Mouse (Mus musculus) intestine, embryonic 16.5 days (tissue): ENCODE data around the gene Dio3. TPM values are rescaled to one million over a fixed set of nuclear protein-coding genes. Genes with fewer than 3 reads are reported as not detected.
A peak's percentile ranks its signal among the peaks of the same experiment; 100 is the strongest.

ENCODE experiments used
- ATAC-seq: fragments of 200-750 bp; cut with Nextera tagmentation; 2 replicates; pipeline ENCODE4 v1.8.0; 2017; ENCODE audit warnings: moderate TSS enrichment, moderate library complexity
- H3K27ac ChIP-seq: fragments of 300-500 bp; sonication (generic); 2 replicates; pipeline ENCODE4 v1.5.1; 2014; ENCODE audit warnings: mild to moderate bottlenecking, low read length
- H3K27me3 ChIP-seq: fragments of 300-500 bp; sonication (generic); replicated peaks from 2 replicates; pipeline ENCODE4 v1.6.1; 2014; ENCODE audit warnings: low read length, control low read depth, mixed read lengths; ENCODE audit not compliant: control insufficient read depth, insufficient read depth
- H3K36me3 ChIP-seq: fragments of 300-500 bp; sonication (generic); 2 replicates; pipeline ENCODE4 v1.6.1; 2014; ENCODE audit warnings: low read length, control low read depth; ENCODE audit not compliant: control insufficient read depth, insufficient read depth
- H3K4me1 ChIP-seq: fragments of 300-500 bp; sonication (generic); 2 replicates; pipeline ENCODE4 v1.6.1; 2014; ENCODE audit warnings: low read length, control low read depth, mixed read lengths; ENCODE audit not compliant: control insufficient read depth, insufficient read depth
- H3K4me2 ChIP-seq: fragments of 300-500 bp; sonication (generic); 2 replicates; pipeline ENCODE4 v1.6.1; 2014; ENCODE audit warnings: low read depth, low read length, control low read depth
- H3K4me3 ChIP-seq: fragments of 300-500 bp; sonication (generic); 2 replicates; pipeline ENCODE4 v1.5.1; 2014; ENCODE audit warnings: mild to moderate bottlenecking, low read length
- H3K9ac ChIP-seq: fragments of 300-500 bp; sonication (generic); 2 replicates; pipeline ENCODE4 v1.6.1; 2014; ENCODE audit warnings: low read depth, low read length
- H3K9me3 ChIP-seq: fragments of 300-500 bp; sonication (generic); 2 replicates; pipeline ENCODE4 v1.6.1; 2016; ENCODE audit warnings: low read length, control low read depth; ENCODE audit not compliant: control insufficient read depth
- WGBS: fragments of 180-500 bp; shearing (Covaris S2); extraction: QIAGEN DNeasy Blood & Tissue Kit; methylation state at CpG from one replicate; pipeline ENCODE4 v1.1.7; 2014; 5-methylcytosine and 5-hydroxymethylcytosine counted together
- microRNA-seq: library from miRNA; unstranded; fragments of <30 nt; microRNA quantifications from one replicate; pipeline ENCODE4, GENCODE M21; 2016
- polyA plus RNA-seq: library from polyadenylated mRNA; unstranded; fragments of >200 nt; fragmentation: Nextera tagmentation; extraction: Ambion mirVana; gene quantifications from 2 replicates; pipeline ENCODE4 v1.2.1, GENCODE M21; 2015

Gene Dio3
- polyA plus RNA-seq, 1 experiment from 2014 or later, result 0.82 TPM

DNA sequence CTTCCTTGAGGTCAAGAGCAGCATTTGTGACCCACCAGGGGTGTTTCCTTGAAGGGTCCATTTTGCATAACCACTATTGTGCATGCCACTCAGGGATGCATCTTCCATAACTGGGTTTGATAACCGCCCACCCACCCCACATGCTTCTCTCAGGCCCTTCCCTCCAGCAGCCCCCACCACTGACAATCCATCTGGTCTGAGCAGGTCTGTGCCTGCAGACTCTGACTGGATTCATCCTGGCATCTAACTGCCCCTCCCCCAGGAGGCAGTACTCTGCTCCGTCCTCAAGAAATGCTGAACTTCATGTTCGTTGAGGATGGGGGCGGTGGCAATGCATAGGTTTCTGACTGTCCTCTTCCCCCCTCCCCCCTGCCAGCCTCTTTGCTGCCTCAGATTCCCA is 4.9 kb downstream of the Dio3 start:
- H3K4me2 ChIP-seq, result no peak overlapping the region
- no peak for ATAC-seq
- H3K4me3 ChIP-seq, result no peak overlapping the region
- H3K36me3 ChIP-seq, result no peaks in the 10 kb centered on the region
- peaks cover 4% of the 10 kb centered on the region for H3K4me1 ChIP-seq
- no peaks in the 10 kb centered on the region for H3K9me3 ChIP-seq
- H3K27ac ChIP-seq, result no peak overlapping the region
- no peak overlapping the region for H3K9ac ChIP-seq
- H3K27me3 ChIP-seq, result peaks cover 55% of the 10 kb centered on the region
- WGBS, result 27% methylated on average over 4 of the region's 4 CpGs

DNA sequence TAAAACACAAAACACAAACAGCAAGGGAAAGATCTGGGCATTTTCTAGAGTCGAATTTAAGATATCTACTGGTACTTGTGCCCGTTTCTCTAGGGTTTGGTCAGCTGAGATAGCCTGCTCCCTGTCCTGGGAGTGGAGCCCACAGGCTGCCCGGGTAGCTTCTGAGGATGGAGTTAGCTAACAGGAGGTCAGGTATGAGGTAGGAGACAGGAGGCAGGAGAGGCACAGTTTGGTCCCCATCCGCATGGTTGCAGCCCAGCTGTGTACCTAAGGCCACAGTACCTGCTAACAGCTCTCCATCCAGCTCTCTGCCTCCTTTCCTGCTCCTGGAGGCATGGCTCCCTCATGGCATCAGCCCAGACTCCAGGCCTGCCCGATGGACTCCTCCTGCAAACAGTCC is 13.9 kb downstream of the Dio3 start:
- no peak for ATAC-seq
- whole genome bisulfite sequencing, result 82% methylated on average over 5 of the region's 5 CpGs
- H3K27me3 ChIP-seq, result 0 out of 2 replicates have a peak, but pooled peaks cover 3% of the 10 kb centered on the region
- H3K4me1 ChIP-seq, result no peaks in the 10 kb centered on the region
- H3K27ac ChIP-seq, result no peak overlapping the region
- no peak overlapping the region for H3K4me3 ChIP-seq
- H3K9me3 ChIP-seq, result no peaks in the 10 kb centered on the region
- no peak overlapping the region for H3K4me2 ChIP-seq
- H3K9ac ChIP-seq, result no peak overlapping the region
- no peaks in the 10 kb centered on the region for H3K36me3 ChIP-seq

DNA sequence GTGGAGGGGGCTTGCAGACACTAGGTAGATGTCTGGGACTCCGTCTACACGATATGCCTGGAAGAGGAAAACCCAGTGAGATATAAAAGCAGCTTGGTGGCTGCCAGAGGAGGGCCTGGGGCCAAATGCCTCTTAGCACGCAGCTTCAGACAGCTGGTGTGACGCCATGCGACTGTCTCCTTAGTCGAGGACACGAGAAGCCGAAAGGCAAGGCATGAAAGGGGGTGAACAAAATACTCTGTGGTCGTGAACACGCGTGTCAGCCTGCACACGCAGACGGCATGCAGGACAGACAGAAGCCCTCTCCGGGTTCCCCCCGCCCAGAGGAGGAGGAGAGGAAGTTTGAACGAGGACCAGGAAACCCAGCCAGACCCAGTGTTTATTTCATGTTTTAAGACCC is 16.0 kb downstream of the Dio3 start:
- no peaks in the 10 kb centered on the region for H3K36me3 ChIP-seq
- H3K4me3 ChIP-seq, result no peak overlapping the region
- H3K4me2 ChIP-seq, result peak overlapping the region; percentile 26; the same call in 1 of the 2 replicates
- no peak overlapping the region for H3K9ac ChIP-seq
- 63% methylated on average over 16 of the region's 16 CpGs for WGBS
- no peaks in the 10 kb centered on the region for H3K4me1 ChIP-seq
- 0 out of 2 replicates have a peak, but pooled peaks cover 3% of the 10 kb centered on the region for H3K27me3 ChIP-seq
- no peak for ATAC-seq
- no peak overlapping the region for H3K27ac ChIP-seq
- H3K9me3 ChIP-seq, result no peaks in the 10 kb centered on the region

DNA sequence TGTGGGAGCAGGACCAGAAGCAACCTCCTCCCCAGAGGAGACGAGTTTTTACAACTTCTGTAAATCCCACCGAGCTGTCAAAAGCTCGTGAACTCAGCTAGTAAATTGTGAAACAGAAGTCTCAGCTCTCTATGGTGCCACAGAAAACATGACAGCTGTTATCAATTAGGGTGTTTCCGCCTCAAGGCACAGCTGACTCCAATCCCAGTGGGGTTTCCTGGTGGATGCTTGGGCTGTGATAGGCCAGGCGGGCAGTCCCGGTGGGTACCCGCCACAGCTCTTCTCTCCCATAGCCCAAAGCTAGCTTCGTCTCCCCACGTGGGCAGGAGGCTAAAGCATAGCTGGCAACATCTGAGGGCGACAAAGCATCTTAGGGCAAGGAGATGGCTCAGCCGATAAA is 19.8 kb downstream of the Dio3 start:
- no peak overlapping the region for H3K4me2 ChIP-seq
- no peaks in the 10 kb centered on the region for H3K36me3 ChIP-seq
- H3K4me1 ChIP-seq, result no peaks in the 10 kb centered on the region
- no peak overlapping the region for H3K9ac ChIP-seq
- H3K9me3 ChIP-seq, result no peaks in the 10 kb centered on the region
- no peak overlapping the region for H3K27ac ChIP-seq
- no peaks in the 10 kb centered on the region for H3K27me3 ChIP-seq
- 58% methylated on average over 11 of the region's 11 CpGs for WGBS
- no peak overlapping the region for H3K4me3 ChIP-seq
- no peak for ATAC-seq

DNA sequence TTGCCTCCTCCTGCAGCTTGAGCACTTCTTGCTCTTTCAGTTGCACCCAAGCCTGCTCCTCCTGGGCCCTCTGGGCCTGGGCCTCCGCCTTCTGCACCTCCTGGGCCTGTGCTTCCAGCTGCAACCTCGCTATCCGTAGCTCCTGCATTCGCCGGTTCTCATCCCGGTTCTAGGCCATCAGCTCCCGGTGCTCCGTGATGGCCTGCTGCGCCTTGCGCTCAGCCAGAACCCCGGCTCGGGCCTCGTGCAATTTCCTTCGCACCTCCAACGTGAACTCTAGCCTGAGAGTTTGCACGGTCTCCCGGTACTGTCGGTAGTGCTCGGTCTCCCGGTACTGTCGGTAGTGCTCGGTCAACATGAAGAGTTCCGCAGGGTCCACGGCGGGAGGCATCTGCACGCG is 40.8 kb downstream of the Dio3 start:
- no peaks in the 10 kb centered on the region for H3K9me3 ChIP-seq
- WGBS, result 91% methylated on average over 27 of the region's 27 CpGs
- no peak overlapping the region for H3K4me3 ChIP-seq
- no peaks in the 10 kb centered on the region for H3K36me3 ChIP-seq
- no peak for ATAC-seq
- H3K4me1 ChIP-seq, result no peaks in the 10 kb centered on the region
- H3K4me2 ChIP-seq, result no peak overlapping the region
- no peak overlapping the region for H3K9ac ChIP-seq
- H3K27me3 ChIP-seq, result no peaks in the 10 kb centered on the region
- no peak overlapping the region for H3K27ac ChIP-seq

Small RNA genes lying within 50 kb of the gene (microRNA-seq; reads per million reads assigned to microRNA genes)
- gene Mir1247, result 11.8 reads per million, percentile 24 among the genes with 10 or more reads in this experiment

Other genes with a start within 250 kb of the Dio3 start
- gene Ppp2r5c, start 168.1 kb downstream of the Dio3 start, polyA plus RNA-seq, result 129 and 133 TPM in 2 replicates